Mouse (Mus musculus): ENCODE measurements around the gene Samd8. TPM values are rescaled to one million over a fixed set of nuclear protein-coding genes. Genes with fewer than 3 reads are reported as not detected.

Samd8 gene
- total RNA-seq, 4 experiments from 2014 or later: 70.0 to 85.8 (median 81.0) TPM

- no peak for DNase-seq (ENCODE audit: low spot score in 2 of 2)
These were observed 5.2 kb upstream of the Samd8 start for GRCm38 (mm10) chr14:21745149-21745548.

DNA sequence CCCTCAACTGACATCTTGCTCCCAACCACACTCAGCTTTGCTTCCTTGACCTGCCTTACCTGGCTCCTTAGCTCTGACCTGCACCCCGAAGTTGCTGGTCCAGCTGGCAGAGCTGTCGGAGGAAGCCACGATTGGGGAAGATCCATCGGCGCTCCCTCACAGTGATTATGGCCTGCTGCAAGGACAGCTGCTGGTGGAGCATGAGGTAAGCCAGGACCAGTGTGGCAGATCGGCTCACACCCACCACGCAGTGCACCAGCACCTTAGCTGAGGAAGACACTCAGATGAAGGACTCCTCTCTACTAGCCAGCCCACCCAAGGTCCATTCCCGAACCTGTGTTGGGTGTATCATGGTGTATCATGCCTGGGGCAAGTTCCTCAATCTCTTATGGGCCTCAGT lies 4.1 kb upstream of the Samd8 start:
- DNase-seq (ENCODE audit: low spot score in 2 of 2): no peak

GRCm38 (mm10) chr14:21746846-21747245 lies 3.5 kb upstream of the Samd8 start:
- DNase-seq (ENCODE audit: low spot score in 2 of 2): no peak

- DNase-seq (ENCODE audit: low spot score in 2 of 2): no peak
These were observed 2.7 kb upstream of the Samd8 start for GRCm38 (mm10) chr14:21747436-21748141.

DNA sequence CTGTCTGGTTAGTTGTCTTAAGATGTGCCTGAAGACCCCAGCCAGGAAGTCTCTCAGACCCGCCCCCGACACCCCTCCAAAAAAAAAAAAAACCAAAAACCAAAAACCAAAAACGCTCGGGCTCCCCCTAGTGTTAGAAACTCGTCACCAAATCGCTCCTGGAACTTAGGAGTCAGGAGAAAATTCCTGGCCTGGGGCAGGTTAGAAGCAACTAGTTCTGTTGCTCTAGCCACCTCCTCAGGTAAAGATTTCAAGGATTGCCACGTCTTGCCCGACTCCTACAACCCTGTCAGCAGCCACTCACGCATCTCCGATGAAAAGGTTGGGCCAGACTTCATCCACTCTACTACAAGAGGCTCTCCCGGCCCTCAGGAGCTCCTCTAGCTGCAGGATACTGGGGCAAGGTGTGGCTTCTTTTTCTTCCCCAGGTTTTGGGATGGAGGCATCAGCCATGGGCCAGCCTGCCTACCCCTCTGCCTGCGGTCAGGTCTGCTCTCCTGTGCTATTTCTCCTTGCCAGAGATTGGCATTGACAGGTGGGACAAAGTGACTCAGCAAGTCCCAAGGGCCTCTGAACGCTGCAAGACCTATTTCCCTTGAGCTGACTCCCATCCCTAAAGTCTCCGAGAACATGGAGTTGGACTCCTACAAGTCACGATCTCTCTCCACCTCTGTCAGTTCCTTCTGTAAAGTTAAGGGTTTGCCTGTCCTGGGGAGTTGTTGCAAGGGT lies 2.0 kb upstream of the Samd8 start:
- no peak for DNase-seq (ENCODE audit: low spot score in 2 of 2)

- DNase-seq (ENCODE audit: low spot score in 2 of 2): peak; percentile 60 to 64
These were observed 681 bp downstream of the Samd8 start, which contains the start of gene Dusp13 for GRCm38 (mm10) chr14:21750881-21751542. Gene Dusp13 (minus strand): TSS chr14:21751181.

- DNase-seq (ENCODE audit: low spot score in 2 of 2): no peak
These were observed 2.1 kb downstream of the Samd8 start for GRCm38 (mm10) chr14:21752411-21752810.

- DNase-seq (ENCODE audit: low spot score in 2 of 2): no peak
These were observed 3.0 kb downstream of the Samd8 start for GRCm38 (mm10) chr14:21753367-21753766.

DNA sequence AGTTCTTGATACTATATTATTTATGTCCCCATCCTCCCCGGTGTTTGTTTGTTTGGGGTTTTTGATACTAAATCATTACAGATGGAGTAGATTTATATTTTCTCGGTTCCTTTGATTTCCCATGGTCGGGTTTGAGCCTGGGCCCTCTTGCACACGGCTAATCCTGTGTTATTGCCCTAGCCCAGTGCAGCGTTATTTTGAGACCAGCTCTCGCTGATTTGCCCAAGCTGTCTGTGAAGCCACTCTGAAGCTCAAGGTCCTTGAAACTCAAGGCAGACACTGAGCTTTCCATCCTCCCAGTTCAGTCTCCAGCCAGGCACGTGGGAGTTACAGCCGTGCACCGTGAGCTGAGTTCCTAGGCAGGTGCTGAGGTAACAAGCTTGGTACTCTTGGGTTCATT lies 11.2 kb downstream of the Samd8 start:
- no peak for DNase-seq (ENCODE audit: low spot score in 2 of 2)

- DNase-seq (ENCODE audit: low spot score in 2 of 2): no peak
These were observed 13.4 kb downstream of the Samd8 start for GRCm38 (mm10) chr14:21763736-21764135.

- no peak for DNase-seq (ENCODE audit: low spot score in 2 of 2)
These were observed 14.3 kb downstream of the Samd8 start for GRCm38 (mm10) chr14:21764646-21765045.

DNA sequence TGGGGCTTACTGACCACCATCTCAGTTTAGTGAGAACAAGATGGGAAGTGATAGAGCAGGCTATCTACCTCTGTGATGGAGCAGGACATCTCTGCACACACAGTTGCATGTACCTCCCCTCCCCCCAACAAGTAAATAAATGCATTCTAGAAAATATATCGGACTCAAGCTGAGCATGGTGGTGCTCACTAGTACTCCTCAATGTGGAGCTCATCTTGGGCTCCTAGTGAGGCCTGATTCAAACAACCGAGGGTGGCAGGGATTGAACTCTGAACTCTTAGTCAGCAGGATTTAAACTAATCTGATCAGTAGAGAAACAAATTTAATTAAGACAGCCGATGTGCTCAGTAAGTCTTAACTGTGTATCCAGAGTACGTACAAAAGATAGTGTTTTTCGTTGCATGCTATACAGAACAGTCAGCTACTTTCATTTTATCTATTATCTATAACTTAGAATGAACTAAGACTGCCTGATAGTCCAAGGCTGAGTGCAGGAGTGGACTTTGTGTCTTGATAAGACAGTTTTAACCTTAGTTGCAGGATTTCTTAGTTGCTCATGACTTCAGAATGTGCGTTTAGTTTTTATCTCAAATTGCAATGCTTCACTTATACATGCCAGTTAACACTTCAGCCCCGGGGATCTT lies 15.5 kb downstream of the Samd8 start:
- DNase-seq (ENCODE audit: low spot score in 2 of 2): no peak

DNA sequence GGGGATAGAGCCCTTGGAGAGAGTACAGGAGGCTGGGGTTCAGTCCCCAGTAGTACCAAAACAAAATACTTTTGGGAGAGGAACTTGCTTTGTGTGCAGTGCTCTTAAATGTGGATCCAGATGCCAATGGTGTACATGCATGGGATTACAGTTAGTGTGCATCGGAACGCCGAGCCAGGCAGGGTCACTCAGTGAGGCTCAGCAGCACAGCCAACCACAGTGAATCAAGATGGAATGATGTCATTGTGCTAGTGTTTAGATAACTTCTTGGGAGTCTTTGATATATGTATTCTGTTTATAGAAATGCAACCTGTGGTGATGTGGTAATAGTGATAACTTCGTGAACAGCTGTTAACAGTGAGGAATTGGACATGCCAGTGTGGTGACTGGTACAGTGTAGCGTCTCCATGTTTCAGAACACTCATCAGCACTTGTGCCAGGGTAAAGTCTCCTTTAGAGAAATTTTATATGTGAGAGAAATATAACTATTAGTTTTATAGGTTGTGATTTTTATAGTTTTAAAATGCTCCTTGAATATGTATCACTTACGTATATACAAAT lies 16.1 kb downstream of the Samd8 start:
- no peak for DNase-seq (ENCODE audit: low spot score in 2 of 2)

DNA sequence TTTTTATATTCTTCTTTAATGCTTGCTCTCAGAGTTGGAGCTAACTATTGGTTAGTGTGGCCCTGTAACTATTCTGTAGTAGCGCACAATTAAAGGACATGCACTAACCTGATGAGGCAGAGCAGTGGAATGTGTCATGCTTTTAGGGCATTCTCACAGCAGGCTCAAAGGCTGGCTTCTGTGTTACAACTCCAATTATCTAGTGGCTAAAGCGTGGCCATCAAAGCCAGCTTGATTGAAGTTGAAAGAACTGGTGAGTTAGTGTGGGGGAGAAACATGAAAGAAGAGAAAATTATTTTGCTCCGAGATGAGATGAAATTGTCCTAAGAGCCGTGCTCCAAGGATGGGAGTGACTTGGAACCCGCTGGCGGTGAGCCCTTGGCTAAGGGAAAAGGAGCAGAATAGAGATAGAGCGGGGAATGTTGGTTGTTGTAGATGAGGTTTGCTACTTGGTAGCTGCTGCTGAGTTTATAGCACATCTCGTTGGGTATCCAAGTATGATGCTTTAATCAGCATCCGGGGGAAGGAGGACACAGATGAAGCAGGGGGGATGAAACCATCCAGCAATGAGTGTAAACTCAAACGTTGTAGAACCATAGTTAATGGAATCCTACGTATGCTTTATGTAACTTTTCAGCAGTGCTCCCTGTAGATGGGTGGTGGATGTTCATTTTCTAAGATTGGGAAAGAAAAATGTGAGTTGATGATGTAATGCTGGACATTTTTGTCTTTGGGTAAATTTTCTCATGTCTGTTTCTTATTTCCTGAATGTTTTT lies 22.4 kb downstream of the Samd8 start:
- no peak for DNase-seq (ENCODE audit: low spot score in 2 of 2)

- DNase-seq (ENCODE audit: low spot score in 2 of 2): no peak
These were observed 23.6 kb downstream of the Samd8 start for GRCm38 (mm10) chr14:21773946-21774345.

DNA sequence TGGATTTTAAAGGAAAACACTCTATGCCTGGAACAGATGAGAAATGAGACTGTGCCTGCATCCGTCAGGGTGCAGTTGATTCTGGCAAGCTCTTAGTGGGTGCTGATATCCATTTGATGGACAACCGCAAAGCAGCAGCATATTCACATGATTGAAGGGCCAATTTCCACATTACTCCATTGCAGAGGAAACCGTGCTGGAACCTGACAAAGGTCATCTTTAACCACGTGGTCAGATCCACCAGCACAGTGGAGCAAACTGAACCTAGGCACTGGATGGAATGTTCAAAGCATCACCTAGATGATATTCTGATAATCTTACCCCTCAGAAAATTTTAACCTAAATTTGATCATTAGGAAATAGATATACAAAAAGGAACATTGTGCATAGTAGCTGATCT lies 25.9 kb downstream of the Samd8 start:
- DNase-seq (ENCODE audit: low spot score in 2 of 2): no peak

DNA sequence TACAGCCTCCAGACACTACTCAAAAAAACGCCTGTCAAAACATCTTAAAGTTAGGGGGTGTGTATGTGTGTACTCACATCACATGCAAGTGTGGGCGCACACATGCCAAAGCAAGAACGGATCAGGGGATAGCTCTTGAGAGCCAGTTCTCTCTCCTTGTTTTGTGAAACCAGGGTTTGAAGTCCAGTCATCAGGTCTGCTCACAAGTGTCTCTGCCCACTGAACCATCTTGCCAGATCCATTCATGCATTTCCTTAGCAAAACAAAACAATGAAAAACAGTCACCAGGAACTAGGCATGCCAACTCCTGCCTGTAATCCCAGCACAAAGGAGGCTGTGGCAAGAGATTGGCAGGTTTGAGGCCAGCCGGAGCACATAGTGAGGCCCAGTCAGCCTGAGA lies 36.2 kb downstream of the Samd8 start:
- DNase-seq (ENCODE audit: low spot score in 2 of 2): no peak

DNA sequence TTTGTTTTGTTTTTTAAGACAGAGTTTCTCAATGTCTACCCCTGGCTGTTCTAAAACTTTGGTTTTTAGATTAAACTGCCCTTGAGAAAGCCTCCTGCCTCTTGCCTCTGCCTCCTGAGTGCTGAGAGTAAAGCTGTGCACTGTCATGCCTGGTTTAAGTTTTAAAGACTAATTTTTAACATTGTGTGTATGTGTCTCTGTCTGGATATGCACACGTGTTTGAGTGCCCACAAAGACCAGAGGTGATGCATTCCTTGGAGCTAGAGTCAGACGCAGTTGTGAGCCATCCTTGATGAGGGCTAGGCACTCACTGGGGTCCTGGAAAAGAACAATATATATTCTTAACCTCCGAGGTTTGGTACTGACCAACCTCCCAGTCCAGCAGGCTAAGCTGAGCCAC lies 37.0 kb downstream of the Samd8 start:
- DNase-seq (ENCODE audit: low spot score in 2 of 2): no peak

DNA sequence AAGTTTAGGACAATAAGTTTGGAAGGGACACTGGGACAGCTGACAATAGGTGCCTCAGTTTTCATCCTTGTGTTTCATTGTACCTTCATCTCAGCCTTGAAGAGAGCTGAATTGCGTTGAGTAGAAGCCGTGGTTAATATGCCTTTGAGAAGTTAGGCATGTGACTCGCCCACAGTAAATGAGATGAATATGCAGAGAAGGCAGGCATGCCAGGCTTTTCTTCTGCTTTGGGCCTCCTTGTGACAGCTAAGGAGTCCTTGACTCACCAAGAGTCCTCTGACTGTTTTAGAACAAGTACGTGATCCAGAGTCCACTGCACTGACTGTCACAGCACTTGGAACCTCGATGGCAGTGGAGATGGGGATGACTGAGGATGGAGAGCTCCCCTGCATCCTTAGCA lies 37.8 kb downstream of the Samd8 start:
- no peak for DNase-seq (ENCODE audit: low spot score in 2 of 2)

GRCm38 (mm10) chr14:21790585-21791251 lies 40.4 kb downstream of the Samd8 start:
- DNase-seq (ENCODE audit: low spot score in 2 of 2): no peak

Measured in layer of hippocampus, adult 8-10 months (tissue).